Mouse (Mus musculus) urinary bladder, postnatal 0 days (tissue): ENCODE data around the gene Hist2h2be. TPM values are rescaled to one million over a fixed set of nuclear protein-coding genes. Genes with fewer than 3 reads are reported as not detected.

Experiments used
- polyA plus RNA-seq: library from polyadenylated mRNA; unstranded; fragments of >200 nt; fragmentation: Nextera tagmentation; extraction: Ambion mirVana; gene quantifications from 2 replicates; pipeline ENCODE4 v1.2.1, GENCODE M21; 2015

Gene Hist2h2be
- 3.3 and 3.4 TPM in 2 replicates for polyA plus RNA-seq

GRCm38 (mm10) chr3:96220765-96221639 lies at the start of gene Hist2h2be, which contains the start of gene Hist2h2ac:
Hist2h2be (plus strand) TSS chr3:96221119.
Hist2h2ac (minus strand) TSS chr3:96220880.

GRCm38 (mm10) chr3:96172197-96173178 lies 48.4 kb upstream of the Hist2h2be start, which contains the start of gene Sf3b4:
Sf3b4 (plus strand) TSS chr3:96172332.

GRCm38 (mm10) chr3:96180727-96181477 lies 40.0 kb upstream of the Hist2h2be start, which contains the start of gene Sv2a:
Sv2a (plus strand) TSS chr3:96181151.

GRCm38 (mm10) chr3:96219661-96220130 lies 1.2 kb upstream of the Hist2h2be start, which contains the start of the genes Bola1 and Hist2h2ab:
Bola1 (minus strand) TSS chr3:96219709.
Hist2h2ab (plus strand) TSS chr3:96219865.

GRCm38 (mm10) chr3:96238954-96239793 lies 18.3 kb downstream of the Hist2h2be start, which contains the start of gene Hist2h3c2:
Hist2h3c2 (minus strand) TSS chr3:96239127.

GRCm38 (mm10) chr3:96239949-96240798 lies 19.3 kb downstream of the Hist2h2be start, which contains the start of gene Hist2h2aa2:
Hist2h2aa2 (minus strand) TSS chr3:96240276.

GRCm38 (mm10) chr3:96245003-96245886 lies 24.3 kb downstream of the Hist2h2be start, which contains the start of gene Hist2h2aa1:
Hist2h2aa1 (plus strand) TSS chr3:96245497.

GRCm38 (mm10) chr3:96246427-96246856 lies 25.5 kb downstream of the Hist2h2be start, which contains the start of gene Hist2h3c1:
Hist2h3c1 (plus strand) TSS chr3:96246685.

GRCm38 (mm10) chr3:96262979-96263550 lies 42.1 kb downstream of the Hist2h2be start, which contains the start of gene Hist2h4:
Hist2h4 (minus strand) TSS chr3:96263311.

GRCm38 (mm10) chr3:96268051-96268775 lies 47.3 kb downstream of the Hist2h2be start, which contains the start of gene Hist2h3b:
Hist2h3b (plus strand) TSS chr3:96268654.

GRCm38 (mm10) chr3:96269511-96270474 lies 48.9 kb downstream of the Hist2h2be start, which contains the start of gene Hist2h2bb:
Hist2h2bb (plus strand) TSS chr3:96269752.

